Mouse (Mus musculus) liver, adult 2 months (tissue): Measurements from ENCODE around the gene Ccdc7a. TPM values are rescaled to one million over a fixed set of nuclear protein-coding genes. Genes with fewer than 3 reads are reported as not detected.
"Not testable (repeated sequence)": the region's sequence is repeated elsewhere in the genome, so short reads cannot be mapped to it uniquely, and the experiment has no call there.

Experiments
- DNase-seq: peaks from one replicate; pipeline ENCODE4 v3.0.0-alpha.2; 2011; ENCODE audit warnings: low read depth, low spot score; ENCODE audit errors: extremely low read depth
- H3K27ac ChIP-seq: fragments of 200-500 bp; replicated peaks from 2 replicates; pipeline ENCODE4 v1.5.1; 2012; ENCODE audit warnings: low read depth, mild to moderate bottlenecking, control low read depth, inconsistent platforms, low read length; ENCODE audit not compliant: insufficient read depth
- H3K27me3 ChIP-seq: fragments of 200-500 bp; 2 replicates; pipeline ENCODE4 v1.6.1; 2012; ENCODE audit warnings: mild to moderate bottlenecking, moderate library complexity, low read length, inconsistent platforms; ENCODE audit not compliant: control insufficient read depth, insufficient read depth
- H3K36me3 ChIP-seq: fragments of 200-500 bp; 2 replicates; pipeline ENCODE4 v1.6.1; 2012; ENCODE audit warnings: low read length, inconsistent platforms; ENCODE audit not compliant: control insufficient read depth, insufficient read depth
- H3K4me1 ChIP-seq: fragments of 200-500 bp; 2 replicates; pipeline ENCODE4 v1.6.1; 2011; ENCODE audit warnings: low read length; ENCODE audit not compliant: control insufficient read depth, insufficient read depth
- H3K4me3 ChIP-seq: fragments of 200-500 bp; 2 replicates; pipeline ENCODE4 v1.5.1; 2011; ENCODE audit warnings: low read depth, mild to moderate bottlenecking, control low read depth, low read length, moderate library complexity; ENCODE audit not compliant: insufficient read depth
- H3K79me2 ChIP-seq: fragments of 200-500 bp; 2 replicates; pipeline ENCODE4 v1.6.1; 2012; ENCODE audit warnings: inconsistent platforms, mild to moderate bottlenecking, low read length, moderate library complexity; ENCODE audit not compliant: control insufficient read depth, insufficient read depth
- H3K9ac ChIP-seq: fragments of 200-500 bp; 2 replicates; pipeline ENCODE4 v1.6.1; 2012; ENCODE audit warnings: low read depth, mild to moderate bottlenecking, control low read depth, inconsistent platforms, low read length
- CTCF ChIP-seq: fragments of 200-500 bp; IDR thresholded peaks from 2 replicates; pipeline ENCODE4 v1.5.1; 2011; ENCODE audit warnings: low read depth, low read length, control low read depth
- POLR2A ChIP-seq: fragments of 200-500 bp; IDR thresholded peaks from 2 replicates; pipeline ENCODE4 v1.6.1; 2011; ENCODE audit warnings: low read length, control low read depth; ENCODE audit not compliant: insufficient read depth; ENCODE audit errors: extremely low read depth
- WGBS: fragments of 180-500 bp; shearing (Covaris S2); methylation state at CpG from one replicate; pipeline ENCODE4 v1.1.7; 2018; 5-methylcytosine and 5-hydroxymethylcytosine counted together
- polyA plus RNA-seq: library from polyadenylated mRNA; depleted of rRNA; stranded (reverse); fragments of >200 nt; gene quantifications from 2 replicates; pipeline ENCODE4 v1.2.3, GENCODE M21; 2012; rRNA removed
- total RNA-seq: library from RNA; depleted of rRNA; stranded (reverse); fragments of >200 nt; gene quantifications from 2 replicates; pipeline ENCODE4 v1.2.3, GENCODE M21; 2014; rRNA removed

Gene Ccdc7a
- total RNA-seq (not detected in 2 replicates), polyA plus RNA-seq (not detected in 2 replicates)

GRCm38 (mm10) chr8:129065417-129065816 lies at the start of gene Ccdc7a:
TSS of gene Ccdc7a (minus strand) at chr8:129065517.
- H3K79me2 ChIP-seq, DNase-seq, H3K27ac ChIP-seq, H3K4me1 ChIP-seq, H3K27me3 ChIP-seq, H3K36me3 ChIP-seq, H3K9ac ChIP-seq, H3K4me3 ChIP-seq: not testable (repeated sequence)
- 68% methylated on average over 2 of the region's 11 CpGs for WGBS

DNA sequence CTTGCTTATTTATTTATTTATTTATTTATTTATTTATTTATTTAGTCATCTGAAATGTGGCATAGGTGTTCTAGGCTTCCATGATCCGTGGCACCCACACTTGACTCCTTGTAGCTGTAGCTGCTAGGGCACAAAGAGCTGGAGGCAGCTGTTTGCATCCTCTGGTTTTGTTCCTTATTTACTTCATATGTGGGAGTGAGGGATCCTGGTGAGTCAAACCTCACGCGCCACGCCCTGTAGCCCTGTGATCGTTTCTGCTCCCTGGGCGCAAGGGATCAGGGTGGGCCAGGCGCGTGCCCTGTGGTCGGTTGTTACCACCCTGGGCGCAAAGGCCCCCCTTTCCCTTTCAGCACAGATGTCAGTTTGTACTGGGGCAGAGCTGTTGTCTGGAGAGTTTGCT lies 1.5 kb upstream of the Ccdc7a start, which contains the start of gene Ccdc7b:
TSS of gene Ccdc7b (plus strand) at position 301 of the 400 bp plus-strand sequence.
- not testable (repeated sequence) for H3K27me3 ChIP-seq, H3K36me3 ChIP-seq, H3K79me2 ChIP-seq, H3K4me1 ChIP-seq, DNase-seq, H3K27ac ChIP-seq, H3K9ac ChIP-seq, H3K4me3 ChIP-seq
- 55% methylated on average over 1 of the region's 10 CpGs for WGBS

DNA sequence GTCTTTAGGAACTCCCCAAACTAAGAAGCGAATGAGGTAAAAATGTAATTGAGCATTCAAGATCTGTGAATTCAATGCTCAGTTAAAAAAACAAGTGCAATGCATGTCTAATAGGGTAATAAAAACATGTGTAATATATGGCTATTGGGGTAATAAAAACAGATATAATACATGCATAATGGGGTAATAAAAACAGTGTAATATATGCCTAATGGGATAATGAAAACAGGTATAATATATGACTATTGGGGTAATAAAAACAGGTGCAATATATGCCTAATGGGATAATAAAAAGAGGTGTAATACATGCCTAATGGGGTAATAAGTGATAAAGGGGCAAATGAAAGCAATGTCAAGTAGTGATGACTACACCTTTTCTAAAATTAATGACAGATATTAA lies 73.9 kb downstream of the Ccdc7a start:
- 89% methylated on average over 1 of the region's 1 CpGs for WGBS
- no peak for DNase-seq
- no peak for TF ChIP-seq POLR2A
- no peak for TF ChIP-seq CTCF

GRCm38 (mm10) chr8:128948941-128949340 lies 116.4 kb downstream of the Ccdc7a start:
- not testable (repeated sequence) for H3K9ac ChIP-seq, H3K4me3 ChIP-seq, DNase-seq, H3K27ac ChIP-seq, H3K4me1 ChIP-seq, H3K79me2 ChIP-seq, H3K36me3 ChIP-seq, H3K27me3 ChIP-seq
- 83% methylated on average over 11 of the region's 11 CpGs for WGBS

More for the DNA sequence above, 73.9 kb downstream of the Ccdc7a start:
- H3K4me1 ChIP-seq: no peaks in the 10 kb centered on the region
- H3K27ac ChIP-seq: no peak overlapping the region
- H3K9ac ChIP-seq: no peak overlapping the region
- no peak overlapping the region for H3K4me3 ChIP-seq
- no peaks in the 10 kb centered on the region for H3K36me3 ChIP-seq
- H3K27me3 ChIP-seq: no peaks in the 10 kb centered on the region
- H3K79me2 ChIP-seq: no peaks in the 10 kb centered on the region

GRCm38 (mm10) chr8:128941022-128941641 lies 124.2 kb downstream of the Ccdc7a start:
- H3K4me1 ChIP-seq, H3K27me3 ChIP-seq, H3K9ac ChIP-seq, H3K27ac ChIP-seq, H3K79me2 ChIP-seq, H3K36me3 ChIP-seq, H3K4me3 ChIP-seq, DNase-seq: not testable (repeated sequence)
- WGBS: 8% methylated on average over 6 of the region's 6 CpGs

- Histone ChIP-seq H3K79me2 (no peaks in the 10 kb centered on the region), H3K36me3 (no peaks in the 10 kb centered on the region), H3K4me3 (no peak overlapping the region), H3K4me1 (no peaks in the 10 kb centered on the region), H3K27ac (no peak overlapping the region), H3K9ac (no peak overlapping the region), H3K27me3 (no peaks in the 10 kb centered on the region)
- 49% methylated on average over 4 of the region's 4 CpGs for WGBS
- DNase-seq: no peak
- TF ChIP-seq CTCF (no peak), POLR2A (no peak)
Observed at GRCm38 (mm10) chr8:128933446-128933845, 131.9 kb downstream of the Ccdc7a start.
